Mouse (Mus musculus): ENCODE data around the gene 4930558K02Rik. TPM values are rescaled to one million over a fixed set of nuclear protein-coding genes. Genes with fewer than 3 reads are reported as not detected.

The 4930558K02Rik gene
- polyA plus RNA-seq, 1 experiment from 2014 or later: not detected

DNA sequence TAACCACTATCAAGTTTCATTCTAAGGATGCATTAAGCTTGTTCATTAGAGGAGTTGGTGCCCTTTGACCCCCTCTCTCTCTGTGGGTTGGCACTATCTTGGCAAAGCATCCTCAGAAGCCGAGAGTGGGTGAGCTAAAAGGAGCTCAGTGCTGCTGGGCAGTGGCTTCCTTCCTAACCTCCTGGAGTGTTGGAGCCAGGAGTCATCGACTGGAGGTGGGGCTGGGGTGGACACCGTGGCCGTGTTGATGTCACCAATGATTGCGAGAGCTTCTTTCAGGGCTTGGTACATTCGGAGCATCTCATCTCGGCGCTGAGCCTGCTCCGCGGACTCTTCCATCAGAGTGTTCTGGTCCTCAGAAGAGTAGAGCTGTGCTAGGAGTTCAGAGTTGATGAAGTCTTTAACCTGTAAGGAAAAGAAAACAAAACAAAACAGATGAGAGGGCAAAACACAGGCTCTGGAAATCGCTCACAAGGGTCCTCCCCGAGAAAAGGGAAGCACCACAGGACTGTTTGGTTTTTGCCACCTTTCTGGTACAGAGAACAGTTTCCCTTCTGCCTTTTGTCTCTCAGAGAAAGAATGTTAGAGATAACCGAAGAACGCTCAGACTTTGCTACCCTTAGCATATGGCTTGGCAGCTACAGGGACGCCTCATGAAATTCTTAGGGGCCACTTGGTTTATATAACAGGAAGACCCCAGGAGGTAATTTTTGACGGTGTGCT is 32.2 kb upstream of the 4930558K02Rik start:
- no peak overlapping the region for H3K4me3 ChIP-seq (replicated peaks; ENCODE audit: low read length)
- no peak overlapping the region for H3K27ac ChIP-seq (ENCODE audit: low read length)
- H3K9me3 ChIP-seq (ENCODE audit: control insufficient read depth, low read length): no peaks in the 10 kb centered on the region
- H3K9ac ChIP-seq (replicated peaks; ENCODE audit: low read depth, low read length): no peak overlapping the region
- ATAC-seq: no peak
- no peak overlapping the region for H3K4me2 ChIP-seq (ENCODE audit: low read length)
- no peaks in the 10 kb centered on the region for H3K4me1 ChIP-seq (replicated peaks; ENCODE audit: control insufficient read depth, insufficient read depth, low read length)
- H3K36me3 ChIP-seq (ENCODE audit: control insufficient read depth, insufficient read depth): peaks cover 4% of the 10 kb centered on the region; the same call in 1 of the 2 replicates
- WGBS: 80% methylated on average over 16 of the region's 16 CpGs
- no peaks in the 10 kb centered on the region for H3K27me3 ChIP-seq (replicated peaks; ENCODE audit: control insufficient read depth, insufficient read depth, low read length)

DNA sequence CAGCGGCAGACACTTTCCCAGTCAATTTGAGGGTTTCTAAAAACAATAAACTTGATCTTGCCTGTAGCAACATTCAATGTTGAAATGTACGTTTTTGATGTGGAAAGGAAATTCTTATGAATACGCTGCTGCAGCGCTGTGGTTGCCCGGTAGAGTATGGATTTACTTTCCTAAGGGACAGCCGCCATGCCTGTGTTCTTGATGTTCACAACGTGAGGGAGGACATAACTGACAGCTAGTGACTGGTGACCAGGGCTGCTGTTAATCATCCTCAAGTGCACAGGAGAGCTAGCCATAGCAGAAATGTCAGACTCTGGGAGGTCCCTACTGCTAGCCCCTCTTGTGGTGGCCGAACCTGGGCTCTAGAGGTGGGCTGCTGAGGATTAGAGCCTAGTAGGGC is 29.6 kb upstream of the 4930558K02Rik start:
- WGBS: 80% methylated on average over 8 of the region's 8 CpGs
- Histone ChIP-seq H3K4me1 (replicated peaks; ENCODE audit: control insufficient read depth, insufficient read depth, low read length) (peaks cover 2% of the 10 kb centered on the region; the same call in 1 of the 2 replicates), H3K4me2 (ENCODE audit: low read length) (no peak overlapping the region), H3K9me3 (ENCODE audit: control insufficient read depth, low read length) (no peaks in the 10 kb centered on the region), H3K4me3 (replicated peaks; ENCODE audit: low read length) (no peak overlapping the region), H3K9ac (replicated peaks; ENCODE audit: low read depth, low read length) (no peak overlapping the region), H3K36me3 (ENCODE audit: control insufficient read depth, insufficient read depth) (peaks cover 4% of the 10 kb centered on the region; the same call in 1 of the 2 replicates), H3K27ac (ENCODE audit: low read length) (no peak overlapping the region), H3K27me3 (replicated peaks; ENCODE audit: control insufficient read depth, insufficient read depth, low read length) (no peaks in the 10 kb centered on the region)
- no peak for ATAC-seq

DNA sequence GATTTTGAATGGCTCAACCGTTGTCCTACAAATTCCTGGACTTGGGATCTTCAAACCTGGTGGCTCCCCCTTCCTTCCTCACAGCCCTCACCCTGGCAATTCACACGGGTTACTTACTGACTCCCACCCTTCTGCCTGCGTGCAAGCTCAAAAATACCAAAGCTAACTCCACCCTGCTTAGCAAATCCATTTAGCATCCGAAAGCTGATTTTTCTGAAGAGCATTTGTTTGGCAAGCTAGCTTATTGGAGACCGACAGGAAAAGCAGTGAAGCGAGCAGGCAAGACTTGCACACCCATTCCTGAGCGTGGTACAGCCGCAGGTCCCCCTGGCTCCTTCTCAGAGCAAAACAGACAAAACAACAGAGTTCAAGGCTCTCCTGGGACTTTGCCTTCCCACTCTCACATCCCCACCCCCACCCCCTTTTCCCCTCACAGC is 29.2 kb upstream of the 4930558K02Rik start:
- H3K9ac ChIP-seq (replicated peaks; ENCODE audit: low read depth, low read length): no peak overlapping the region
- no peak for ATAC-seq
- no peak overlapping the region for H3K4me2 ChIP-seq (ENCODE audit: low read length)
- no peaks in the 10 kb centered on the region for H3K9me3 ChIP-seq (ENCODE audit: control insufficient read depth, low read length)
- WGBS: 48% methylated on average over 8 of the region's 8 CpGs
- no peak overlapping the region for H3K27ac ChIP-seq (ENCODE audit: low read length)
- peaks cover 4% of the 10 kb centered on the region; the same call in 1 of the 2 replicates for H3K36me3 ChIP-seq (ENCODE audit: control insufficient read depth, insufficient read depth)
- H3K27me3 ChIP-seq (replicated peaks; ENCODE audit: control insufficient read depth, insufficient read depth, low read length): no peaks in the 10 kb centered on the region
- peaks cover 3% of the 10 kb centered on the region; the same call in 1 of the 2 replicates for H3K4me1 ChIP-seq (replicated peaks; ENCODE audit: control insufficient read depth, insufficient read depth, low read length)
- no peak overlapping the region for H3K4me3 ChIP-seq (replicated peaks; ENCODE audit: low read length)

DNA sequence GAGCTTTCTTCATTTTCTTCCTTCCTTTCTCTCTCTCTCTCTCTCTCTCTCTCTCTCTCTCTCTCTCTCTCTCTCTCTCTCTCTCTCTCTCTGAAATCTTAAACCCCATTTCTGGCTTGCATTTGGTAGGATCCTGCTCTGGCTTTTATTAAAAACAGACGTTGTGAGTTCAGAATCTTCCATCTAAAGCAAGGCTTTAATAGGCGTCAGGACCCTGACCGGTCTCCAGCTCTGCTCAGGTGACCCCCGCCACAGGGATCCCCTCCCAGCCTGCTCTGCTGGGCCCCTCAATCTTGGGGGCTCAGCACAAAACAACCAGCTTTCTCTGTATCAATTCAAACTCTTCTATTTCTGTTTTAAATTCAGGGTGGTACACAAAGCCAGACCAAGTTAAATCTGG is 28.8 kb upstream of the 4930558K02Rik start:
- Histone ChIP-seq H3K9me3 (ENCODE audit: control insufficient read depth, low read length) (no peaks in the 10 kb centered on the region), H3K27ac (ENCODE audit: low read length) (no peak overlapping the region), H3K27me3 (replicated peaks; ENCODE audit: control insufficient read depth, insufficient read depth, low read length) (no peaks in the 10 kb centered on the region), H3K4me1 (replicated peaks; ENCODE audit: control insufficient read depth, insufficient read depth, low read length) (peaks cover 3% of the 10 kb centered on the region; the same call in 1 of the 2 replicates), H3K4me2 (ENCODE audit: low read length) (no peak overlapping the region), H3K4me3 (replicated peaks; ENCODE audit: low read length) (no peak overlapping the region), H3K9ac (replicated peaks; ENCODE audit: low read depth, low read length) (no peak overlapping the region), H3K36me3 (ENCODE audit: control insufficient read depth, insufficient read depth) (peaks cover 4% of the 10 kb centered on the region; the same call in 1 of the 2 replicates)
- WGBS: 70% methylated on average over 4 of the region's 4 CpGs
- no peak for ATAC-seq

DNA sequence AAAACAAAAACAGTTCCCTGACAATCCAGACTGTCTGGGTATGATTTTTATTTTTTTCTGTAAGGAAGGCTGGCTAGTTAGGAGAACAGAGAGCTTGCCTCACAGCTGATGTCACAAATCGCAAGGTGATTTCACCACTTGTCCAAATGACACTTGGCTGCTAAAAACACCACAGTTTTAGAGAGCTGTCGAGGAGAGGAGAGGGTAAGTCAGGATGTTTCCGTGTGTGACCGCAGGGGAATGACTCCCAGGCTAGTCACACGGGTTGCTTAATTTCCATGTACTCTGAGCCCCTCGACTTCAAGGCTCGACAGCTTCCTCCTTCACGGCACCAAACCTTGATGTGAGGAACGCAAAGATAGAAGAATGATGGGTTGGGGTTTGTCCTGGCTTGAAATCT is 26.7 kb upstream of the 4930558K02Rik start:
- Histone ChIP-seq H3K9ac (replicated peaks; ENCODE audit: low read depth, low read length) (no peak overlapping the region), H3K36me3 (ENCODE audit: control insufficient read depth, insufficient read depth) (peaks cover 4% of the 10 kb centered on the region; the same call in 1 of the 2 replicates), H3K27ac (ENCODE audit: low read length) (no peak overlapping the region), H3K27me3 (replicated peaks; ENCODE audit: control insufficient read depth, insufficient read depth, low read length) (no peaks in the 10 kb centered on the region), H3K4me2 (ENCODE audit: low read length) (no peak overlapping the region), H3K4me3 (replicated peaks; ENCODE audit: low read length) (no peak overlapping the region), H3K9me3 (ENCODE audit: control insufficient read depth, low read length) (no peaks in the 10 kb centered on the region), H3K4me1 (replicated peaks; ENCODE audit: control insufficient read depth, insufficient read depth, low read length) (peaks cover 3% of the 10 kb centered on the region; the same call in 1 of the 2 replicates)
- WGBS: 88% methylated on average over 9 of the region's 9 CpGs
- ATAC-seq: no peak

DNA sequence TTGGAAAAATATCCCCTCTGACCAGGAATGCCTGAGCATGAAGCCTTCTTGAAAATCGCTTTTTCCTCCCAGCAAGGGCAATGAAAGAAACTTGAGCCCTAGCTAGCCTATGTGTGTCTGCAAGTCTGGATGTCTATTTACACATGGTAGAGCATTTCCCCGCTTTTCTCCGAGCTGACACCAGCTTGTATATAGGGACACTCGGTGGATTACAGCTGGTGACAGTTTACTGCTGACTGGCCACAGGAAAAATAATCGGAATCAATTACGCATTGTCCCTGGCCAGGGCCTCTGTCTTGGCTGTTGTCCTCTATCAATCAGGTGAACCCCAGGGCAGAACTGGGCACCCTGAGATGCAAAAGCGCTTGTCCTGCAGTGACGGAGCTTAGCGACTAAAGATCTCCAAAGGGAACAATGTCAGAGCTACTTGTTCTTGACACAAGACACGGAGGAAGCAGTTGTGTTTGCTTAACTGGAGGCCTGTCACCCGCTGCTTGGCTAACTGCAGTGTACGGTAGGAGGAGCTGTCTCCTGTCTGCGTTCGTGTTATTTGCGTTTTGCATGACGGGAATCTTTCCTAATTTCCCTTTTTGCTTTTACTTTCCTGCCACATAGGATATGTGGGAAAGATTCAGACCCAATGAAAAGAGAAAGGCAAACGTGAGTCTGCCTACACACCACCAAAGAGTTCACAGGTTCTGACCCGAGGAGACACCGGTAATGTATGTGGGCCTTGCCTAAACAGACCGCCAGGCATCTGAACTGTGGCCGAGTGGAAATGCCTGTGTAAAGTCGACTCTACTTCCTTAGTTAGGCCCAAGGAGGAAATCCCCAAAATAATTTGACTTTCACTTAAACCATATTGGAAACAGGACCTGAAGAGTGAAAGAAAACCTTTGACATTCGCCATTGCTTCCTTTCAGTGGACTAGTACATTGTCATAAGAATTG is 25.7 kb upstream of the 4930558K02Rik start:
- no peaks in the 10 kb centered on the region for H3K36me3 ChIP-seq (ENCODE audit: control insufficient read depth, insufficient read depth)
- ATAC-seq: no peak
- no peak overlapping the region for H3K4me3 ChIP-seq (replicated peaks; ENCODE audit: low read length)

DNA sequence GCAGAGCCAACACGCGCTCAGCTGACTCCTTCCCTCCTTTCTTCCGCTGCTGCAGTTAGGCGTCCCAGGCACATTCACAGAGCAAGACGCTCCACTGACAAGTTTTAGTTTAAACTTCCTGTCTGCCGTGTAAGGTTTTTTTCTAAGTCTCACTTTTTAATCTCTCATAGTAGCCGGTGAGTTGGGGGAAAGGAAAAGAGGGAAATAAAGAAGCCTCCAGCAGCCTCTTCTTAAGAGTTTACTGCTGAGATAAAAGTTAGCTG is 25.0 kb upstream of the 4930558K02Rik start:
- 18% methylated on average over 7 of the region's 7 CpGs for WGBS
- H3K4me2 ChIP-seq (ENCODE audit: low read length): no peak overlapping the region

More for the DNA sequence above, 25.7 kb upstream of the 4930558K02Rik start:
- H3K27ac ChIP-seq (ENCODE audit: low read length): no peak overlapping the region
- 57% methylated on average over 23 of the region's 23 CpGs for WGBS
- H3K4me1 ChIP-seq (replicated peaks; ENCODE audit: control insufficient read depth, insufficient read depth, low read length): peaks cover 5% of the 10 kb centered on the region; the same call in 1 of the 2 replicates
- H3K9me3 ChIP-seq (ENCODE audit: control insufficient read depth, low read length): no peaks in the 10 kb centered on the region
- no peak overlapping the region for H3K4me2 ChIP-seq (ENCODE audit: low read length)
- H3K27me3 ChIP-seq (replicated peaks; ENCODE audit: control insufficient read depth, insufficient read depth, low read length): no peaks in the 10 kb centered on the region
- no peak overlapping the region for H3K9ac ChIP-seq (replicated peaks; ENCODE audit: low read depth, low read length)

DNA sequence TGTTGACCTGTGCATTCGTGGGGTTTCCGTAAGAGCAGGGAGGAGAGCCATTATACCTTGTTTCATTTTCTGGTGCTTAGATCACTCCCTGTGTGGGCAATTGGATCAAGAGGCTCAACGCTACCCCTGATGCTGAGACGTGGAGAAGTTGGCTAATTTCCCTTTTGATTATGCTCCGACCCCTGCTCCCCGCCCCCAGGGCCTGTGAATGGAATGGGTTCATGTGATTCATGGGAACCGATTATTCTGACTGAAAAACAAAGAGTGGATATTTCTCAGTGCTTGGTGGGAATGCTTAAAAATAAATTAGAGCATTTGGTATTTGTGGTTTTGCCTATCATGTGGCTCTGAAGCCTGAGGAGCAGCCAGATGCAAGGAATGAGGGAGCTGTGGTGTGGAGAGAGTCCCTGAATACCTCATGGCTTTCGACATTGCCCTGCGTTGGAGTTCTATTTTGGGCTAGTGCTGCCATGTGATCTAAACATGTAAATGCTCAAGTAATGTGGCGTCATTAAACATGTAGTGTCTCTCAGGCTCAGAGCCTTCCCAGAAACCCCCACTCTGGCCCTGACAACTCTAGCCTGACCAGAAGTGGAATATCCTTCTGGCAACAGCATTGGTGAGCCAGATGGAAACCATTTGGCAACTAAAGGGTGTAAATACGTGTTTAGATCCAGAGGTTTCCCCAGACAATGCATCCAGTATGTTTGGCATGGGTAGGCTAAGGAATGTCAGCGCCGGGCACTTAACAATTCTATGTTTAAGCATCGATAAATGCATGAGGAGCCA is 24.5 kb upstream of the 4930558K02Rik start:
- Histone ChIP-seq H3K4me1 (replicated peaks; ENCODE audit: control insufficient read depth, insufficient read depth, low read length) (peaks cover 10% of the 10 kb centered on the region; the same call in 1 of the 2 replicates), H3K9ac (replicated peaks; ENCODE audit: low read depth, low read length) (no peak overlapping the region), H3K4me3 (replicated peaks; ENCODE audit: low read length) (no peak overlapping the region), H3K9me3 (ENCODE audit: control insufficient read depth, low read length) (no peaks in the 10 kb centered on the region), H3K4me2 (ENCODE audit: low read length) (no peak overlapping the region), H3K27me3 (replicated peaks; ENCODE audit: control insufficient read depth, insufficient read depth, low read length) (no peaks in the 10 kb centered on the region), H3K36me3 (ENCODE audit: control insufficient read depth, insufficient read depth) (no peaks in the 10 kb centered on the region), H3K27ac (ENCODE audit: low read length) (no peak overlapping the region)
- ATAC-seq: no peak
- 35% methylated on average over 14 of the region's 14 CpGs for WGBS

More for the DNA sequence above, 25.0 kb upstream of the 4930558K02Rik start:
- no peaks in the 10 kb centered on the region for H3K36me3 ChIP-seq (ENCODE audit: control insufficient read depth, insufficient read depth)
- H3K27me3 ChIP-seq (replicated peaks; ENCODE audit: control insufficient read depth, insufficient read depth, low read length): no peaks in the 10 kb centered on the region
- ATAC-seq: no peak
- H3K4me1 ChIP-seq (replicated peaks; ENCODE audit: control insufficient read depth, insufficient read depth, low read length): peaks cover 7% of the 10 kb centered on the region; the same call in 1 of the 2 replicates
- H3K9me3 ChIP-seq (ENCODE audit: control insufficient read depth, low read length): no peaks in the 10 kb centered on the region
- H3K9ac ChIP-seq (replicated peaks; ENCODE audit: low read depth, low read length): no peak overlapping the region
- H3K4me3 ChIP-seq (replicated peaks; ENCODE audit: low read length): no peak overlapping the region
- H3K27ac ChIP-seq (ENCODE audit: low read length): no peak overlapping the region
